Mouse (Mus musculus) retina, postnatal 1 day (tissue): ENCODE data around the gene Dusp27.
"Not testable (repeated sequence)": the region's sequence is repeated elsewhere in the genome, so short reads cannot be mapped to it uniquely, and the experiment has no call there.

Experiments used
- DNase-seq: peaks from one replicate; pipeline ENCODE4 v3.0.0-alpha.2; 2012

Dusp27 gene

GRCm38 (mm10) chr1:166141868-166142267, 14.1 kb upstream of the Dusp27 start:
- DNase-seq, result not testable (repeated sequence)

- DNase-seq, result no peak
Measured at GRCm38 (mm10) chr1:166139620-166140184, 12.0 kb upstream of the Dusp27 start.

- DNase-seq, result peak; percentile 42
Measured at GRCm38 (mm10) chr1:166139113-166139512, 11.4 kb upstream of the Dusp27 start.

- no peak for DNase-seq
Measured at GRCm38 (mm10) chr1:166138136-166138535, 10.4 kb upstream of the Dusp27 start.

- no peak for DNase-seq
Measured at GRCm38 (mm10) chr1:166137244-166137938, 9.7 kb upstream of the Dusp27 start.

- DNase-seq, result no peak
Measured at GRCm38 (mm10) chr1:166135091-166135740, 7.5 kb upstream of the Dusp27 start.

GRCm38 (mm10) chr1:166132367-166132766, 4.6 kb upstream of the Dusp27 start:
- no peak for DNase-seq

GRCm38 (mm10) chr1:166130224-166130860, 2.6 kb upstream of the Dusp27 start, which contains the start of gene Gpa33:
TSS of gene Gpa33 (plus strand) at chr1:166130238.
- DNase-seq, result no peak

GRCm38 (mm10) chr1:166128551-166128950, 829 bp upstream of the Dusp27 start:
- no peak for DNase-seq

GRCm38 (mm10) chr1:166126795-166127194, 927 bp downstream of the Dusp27 start:
- no peak for DNase-seq

GRCm38 (mm10) chr1:166126290-166126689, 1.4 kb downstream of the Dusp27 start:
- DNase-seq, result no peak

- no peak for DNase-seq
Measured at GRCm38 (mm10) chr1:166124932-166125593, 2.7 kb downstream of the Dusp27 start.

GRCm38 (mm10) chr1:166123751-166124150, 4.0 kb downstream of the Dusp27 start:
- no peak for DNase-seq

- DNase-seq, result no peak
Measured at GRCm38 (mm10) chr1:166123045-166123444, 4.7 kb downstream of the Dusp27 start.

- DNase-seq, result no peak
Measured at GRCm38 (mm10) chr1:166122114-166122513, 5.6 kb downstream of the Dusp27 start.

- no peak for DNase-seq
Measured at GRCm38 (mm10) chr1:166117866-166118639, 9.7 kb downstream of the Dusp27 start.

- no peak for DNase-seq
Measured at GRCm38 (mm10) chr1:166115719-166116118, 12.0 kb downstream of the Dusp27 start.

GRCm38 (mm10) chr1:166114986-166115385, 12.7 kb downstream of the Dusp27 start:
- no peak for DNase-seq

- no peak for DNase-seq
Measured at GRCm38 (mm10) chr1:166105464-166105863, 22.3 kb downstream of the Dusp27 start.

GRCm38 (mm10) chr1:166104858-166105257, 22.9 kb downstream of the Dusp27 start:
- no peak for DNase-seq

- peak; percentile 30 for DNase-seq
Measured at GRCm38 (mm10) chr1:166102920-166103608, 24.7 kb downstream of the Dusp27 start.

- DNase-seq, result no peak
Measured at GRCm38 (mm10) chr1:166098120-166098519, 29.6 kb downstream of the Dusp27 start.
